Mouse (Mus musculus): ENCODE results near the gene Pamr1.

Pamr1 gene

DNA sequence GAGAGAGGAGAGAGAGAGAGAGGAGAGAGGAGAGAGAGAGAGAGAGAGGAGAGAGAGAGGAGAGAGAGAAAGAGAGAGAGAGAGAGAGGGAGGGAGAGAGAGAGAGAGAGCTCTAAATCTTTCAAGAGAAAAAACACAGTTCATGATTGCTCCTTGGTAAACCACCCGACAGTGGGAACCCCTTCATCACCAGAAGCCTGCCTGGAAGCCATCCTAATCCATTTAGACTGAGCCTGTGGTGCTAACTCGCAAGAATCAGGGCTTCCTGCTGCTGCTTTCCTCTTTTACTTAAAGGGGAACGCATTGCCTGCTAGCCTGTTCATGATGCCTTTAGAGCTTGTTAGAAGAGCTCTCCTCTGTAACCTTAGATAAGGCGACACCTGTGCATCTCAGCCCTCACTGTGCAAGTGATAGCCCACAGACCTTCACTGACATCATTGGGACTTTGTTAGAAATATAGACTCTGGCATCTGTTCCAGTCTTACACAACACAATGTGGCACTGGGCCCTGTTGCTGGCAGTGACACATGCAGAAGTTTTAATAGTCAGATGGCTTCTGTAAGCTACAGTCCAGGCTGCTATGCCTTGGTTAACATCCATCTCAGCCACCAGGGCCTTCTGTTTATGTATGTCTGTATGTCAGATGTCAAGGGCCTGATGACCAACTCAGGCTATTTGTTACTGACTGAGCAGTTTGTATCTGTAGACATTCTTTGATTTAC lies 8.2 kb upstream of the Pamr1 start:
- no peak overlapping the region for H3K4me3 ChIP-seq (replicated peaks; ENCODE audit: low read length)
- peaks cover 10% of the 10 kb centered on the region for H3K4me1 ChIP-seq (replicated peaks; ENCODE audit: low read depth, low read length)
- TF ChIP-seq CTCF (conservative IDR thresholded peaks at IDR 0.05; ENCODE audit: low read length) (no peak), NANOG (IDR thresholded peaks at IDR 0.05; ENCODE audit: borderline replicate concordance, low read length) (no peak), POU5F1 (IDR thresholded peaks at IDR 0.05; ENCODE audit: borderline replicate concordance, low read length) (no peak)
- no peaks in the 10 kb centered on the region for H3K36me3 ChIP-seq (ENCODE audit: insufficient read depth, low read length)
- H3K9me3 ChIP-seq (ENCODE audit: low read length), result peaks cover 7% of the 10 kb centered on the region; the same call in 1 of the 2 replicates
- H3K27me3 ChIP-seq (ENCODE audit: insufficient read depth, low read length), result no peaks in the 10 kb centered on the region

DNA sequence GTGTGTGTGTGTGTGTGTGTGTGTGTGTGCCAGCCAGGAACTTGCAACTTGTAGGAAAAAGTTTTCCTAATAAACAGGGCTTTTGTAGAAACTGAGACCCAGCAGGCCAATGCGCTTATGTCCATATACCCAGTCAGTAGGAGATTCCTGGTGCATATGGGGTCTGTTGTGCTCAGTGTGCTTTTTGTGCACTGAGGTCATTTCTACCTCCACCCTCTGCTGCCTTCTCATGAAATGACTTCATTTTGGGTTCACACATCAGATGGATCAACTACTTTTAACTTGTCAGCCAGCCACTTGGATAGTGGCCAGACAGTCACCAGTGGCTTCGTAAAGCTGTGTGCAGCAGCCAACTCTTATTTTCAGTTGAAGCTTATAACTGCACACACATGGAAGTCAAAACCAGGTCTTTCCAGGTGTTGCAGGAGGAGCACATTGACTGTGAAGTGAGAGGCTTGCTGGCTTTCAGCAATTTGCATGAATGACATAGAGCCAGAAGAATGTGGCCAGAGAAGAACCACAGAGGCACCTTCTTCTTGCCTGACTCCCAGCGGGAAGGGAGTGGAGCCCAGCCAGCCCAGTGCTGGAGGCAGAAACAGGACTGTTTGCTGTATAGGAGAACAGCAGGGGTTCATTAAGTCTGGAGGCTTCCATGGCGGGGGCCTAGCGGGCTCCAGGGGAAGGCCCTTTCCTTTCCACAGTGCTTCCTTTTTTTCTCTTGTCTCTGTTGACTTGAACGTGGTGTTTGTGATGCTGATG lies 5.7 kb upstream of the Pamr1 start:
- peaks cover 3% of the 10 kb centered on the region for H3K27me3 ChIP-seq (ENCODE audit: insufficient read depth, low read length)
- no peaks in the 10 kb centered on the region for H3K36me3 ChIP-seq (ENCODE audit: insufficient read depth, low read length)
- H3K4me1 ChIP-seq (replicated peaks; ENCODE audit: low read depth, low read length), result peaks cover 10% of the 10 kb centered on the region
- TF ChIP-seq NANOG (IDR thresholded peaks at IDR 0.05; ENCODE audit: borderline replicate concordance, low read length), result no peak
- no peak for TF ChIP-seq POU5F1 (IDR thresholded peaks at IDR 0.05; ENCODE audit: borderline replicate concordance, low read length)
- TF ChIP-seq CTCF (conservative IDR thresholded peaks at IDR 0.05; ENCODE audit: low read length), result no peak
- H3K4me3 ChIP-seq (replicated peaks; ENCODE audit: low read length), result no peak overlapping the region
- peaks cover 17% of the 10 kb centered on the region for H3K9me3 ChIP-seq (ENCODE audit: low read length)

DNA sequence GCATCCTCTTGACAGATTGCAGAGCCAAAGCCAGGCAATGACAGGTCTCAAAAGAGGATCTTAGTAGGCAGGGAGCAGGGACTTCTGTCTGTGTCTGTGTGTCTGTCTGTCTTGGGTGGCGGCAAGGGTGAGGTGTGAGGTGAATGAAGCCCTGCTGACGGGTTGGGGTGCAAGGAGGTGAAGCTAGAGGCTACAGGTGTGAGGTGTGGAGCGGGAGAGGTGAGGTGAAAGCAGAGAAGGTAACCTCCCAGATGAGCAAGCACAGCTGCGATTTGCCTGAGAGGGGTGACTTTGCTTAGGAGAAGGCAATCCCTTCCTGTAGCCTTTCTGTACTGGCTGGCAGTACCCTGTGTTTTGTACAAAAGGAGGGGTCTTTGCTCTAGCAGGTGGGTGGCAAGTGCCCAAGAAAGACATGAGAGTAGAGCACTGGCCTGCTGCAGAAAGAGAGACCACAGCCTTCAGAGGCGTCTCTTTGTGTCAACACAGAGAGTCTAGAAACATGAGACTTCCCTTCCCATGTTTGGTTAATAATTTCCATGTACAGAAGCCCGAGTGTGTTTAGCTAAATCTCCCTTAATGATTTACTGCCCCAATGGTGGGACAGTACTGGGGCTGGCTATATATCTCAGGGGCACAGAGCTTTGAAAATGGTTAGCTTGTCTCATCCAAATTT lies 1.2 kb downstream of the Pamr1 start:
- Histone ChIP-seq H3K27me3 (ENCODE audit: insufficient read depth, low read length) (peaks cover 30% of the 10 kb centered on the region), H3K4me3 (replicated peaks; ENCODE audit: low read length) (no peak overlapping the region), H3K36me3 (ENCODE audit: insufficient read depth, low read length) (no peaks in the 10 kb centered on the region), H3K9me3 (ENCODE audit: low read length) (peaks cover 35% of the 10 kb centered on the region), H3K4me1 (replicated peaks; ENCODE audit: low read depth, low read length) (peaks cover 8% of the 10 kb centered on the region)
- TF ChIP-seq NANOG (IDR thresholded peaks at IDR 0.05; ENCODE audit: borderline replicate concordance, low read length) (no peak), CTCF (conservative IDR thresholded peaks at IDR 0.05; ENCODE audit: low read length) (no peak), POU5F1 (IDR thresholded peaks at IDR 0.05; ENCODE audit: borderline replicate concordance, low read length) (no peak)

DNA sequence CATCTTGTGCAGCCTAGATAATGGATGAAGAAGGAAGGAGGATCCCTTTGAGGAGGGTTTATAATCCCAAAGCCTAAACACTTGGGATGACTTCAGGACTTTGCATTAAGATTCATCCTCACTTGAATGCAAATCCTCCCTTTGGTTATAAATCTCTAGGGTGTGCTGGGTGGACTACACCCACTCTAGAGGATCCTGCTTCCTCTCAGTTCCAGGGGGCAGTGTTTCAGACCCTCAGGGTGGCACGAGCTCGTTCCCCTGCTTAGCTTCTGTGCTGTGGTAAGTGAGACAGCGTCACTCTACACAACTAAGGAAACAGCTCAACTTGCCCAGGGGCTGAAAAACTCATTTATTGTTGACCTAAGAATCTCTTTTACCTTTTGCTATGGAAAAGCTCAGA lies 1.8 kb downstream of the Pamr1 start:
- Histone ChIP-seq H3K9me3 (ENCODE audit: low read length) (peaks cover 31% of the 10 kb centered on the region), H3K36me3 (ENCODE audit: insufficient read depth, low read length) (no peaks in the 10 kb centered on the region), H3K4me1 (replicated peaks; ENCODE audit: low read depth, low read length) (peaks cover 8% of the 10 kb centered on the region), H3K4me3 (replicated peaks; ENCODE audit: low read length) (no peak overlapping the region), H3K27me3 (ENCODE audit: insufficient read depth, low read length) (peaks cover 30% of the 10 kb centered on the region)
- TF ChIP-seq CTCF (conservative IDR thresholded peaks at IDR 0.05; ENCODE audit: low read length), result no peak
- no peak for TF ChIP-seq POU5F1 (IDR thresholded peaks at IDR 0.05; ENCODE audit: borderline replicate concordance, low read length)
- no peak for TF ChIP-seq NANOG (IDR thresholded peaks at IDR 0.05; ENCODE audit: borderline replicate concordance, low read length)

DNA sequence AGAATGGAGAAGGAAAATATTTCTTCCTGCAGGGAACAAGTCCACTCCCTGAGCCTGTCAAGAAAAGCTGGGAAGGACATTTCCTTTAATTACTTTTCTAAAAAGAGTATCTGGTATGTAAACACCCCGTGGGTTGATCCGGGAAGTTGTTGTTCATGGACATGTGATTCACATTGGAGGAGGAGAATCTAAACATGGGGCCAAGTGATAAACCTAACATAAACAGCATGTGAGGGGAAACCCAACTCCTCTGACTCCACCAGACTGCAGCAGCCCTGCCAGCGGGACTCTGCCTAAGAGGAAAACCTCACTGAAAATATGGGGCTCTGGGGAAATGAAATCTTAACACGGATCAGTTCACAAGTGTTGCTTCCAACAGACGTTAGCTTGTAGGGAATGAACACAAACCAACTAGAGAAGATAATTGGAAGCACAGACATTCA lies 2.3 kb downstream of the Pamr1 start:
- Histone ChIP-seq H3K9me3 (ENCODE audit: low read length) (peaks cover 27% of the 10 kb centered on the region), H3K4me1 (replicated peaks; ENCODE audit: low read depth, low read length) (peaks cover 8% of the 10 kb centered on the region), H3K36me3 (ENCODE audit: insufficient read depth, low read length) (no peaks in the 10 kb centered on the region), H3K27me3 (ENCODE audit: insufficient read depth, low read length) (peaks cover 30% of the 10 kb centered on the region), H3K4me3 (replicated peaks; ENCODE audit: low read length) (no peak overlapping the region)
- no peak for TF ChIP-seq POU5F1 (IDR thresholded peaks at IDR 0.05; ENCODE audit: borderline replicate concordance, low read length)
- TF ChIP-seq CTCF (conservative IDR thresholded peaks at IDR 0.05; ENCODE audit: low read length), result no peak
- no peak for TF ChIP-seq NANOG (IDR thresholded peaks at IDR 0.05; ENCODE audit: borderline replicate concordance, low read length)

DNA sequence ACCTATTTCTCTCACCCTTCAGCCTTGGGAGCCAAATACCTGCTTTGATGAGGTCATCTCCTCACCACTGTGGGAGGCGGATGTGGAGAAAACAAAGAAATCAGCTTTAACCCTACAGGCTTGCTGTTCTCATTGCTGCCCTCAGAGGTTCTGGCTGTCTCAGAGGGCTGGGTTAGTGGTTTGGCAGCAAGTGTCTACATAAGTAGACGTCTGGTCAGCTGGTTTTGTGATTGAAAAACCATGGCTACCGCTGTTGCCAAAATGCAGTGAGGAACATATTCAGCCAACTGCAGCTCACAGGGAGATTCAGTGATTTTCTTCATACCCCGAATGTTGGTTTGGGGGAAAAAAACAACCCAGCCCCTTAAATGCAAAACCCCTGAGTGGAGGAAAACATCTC lies 7.3 kb downstream of the Pamr1 start:
- Histone ChIP-seq H3K36me3 (ENCODE audit: insufficient read depth, low read length) (no peaks in the 10 kb centered on the region), H3K27me3 (ENCODE audit: insufficient read depth, low read length) (0 out of 2 replicates have a peak, but pooled peaks cover under 1% of the 10 kb centered on the region), H3K9me3 (ENCODE audit: low read length) (no peaks in the 10 kb centered on the region), H3K4me1 (replicated peaks; ENCODE audit: low read depth, low read length) (no peaks in the 10 kb centered on the region), H3K4me3 (replicated peaks; ENCODE audit: low read length) (no peak overlapping the region)
- TF ChIP-seq POU5F1 (IDR thresholded peaks at IDR 0.05; ENCODE audit: borderline replicate concordance, low read length) (no peak), CTCF (conservative IDR thresholded peaks at IDR 0.05; ENCODE audit: low read length) (no peak), NANOG (IDR thresholded peaks at IDR 0.05; ENCODE audit: borderline replicate concordance, low read length) (no peak)

DNA sequence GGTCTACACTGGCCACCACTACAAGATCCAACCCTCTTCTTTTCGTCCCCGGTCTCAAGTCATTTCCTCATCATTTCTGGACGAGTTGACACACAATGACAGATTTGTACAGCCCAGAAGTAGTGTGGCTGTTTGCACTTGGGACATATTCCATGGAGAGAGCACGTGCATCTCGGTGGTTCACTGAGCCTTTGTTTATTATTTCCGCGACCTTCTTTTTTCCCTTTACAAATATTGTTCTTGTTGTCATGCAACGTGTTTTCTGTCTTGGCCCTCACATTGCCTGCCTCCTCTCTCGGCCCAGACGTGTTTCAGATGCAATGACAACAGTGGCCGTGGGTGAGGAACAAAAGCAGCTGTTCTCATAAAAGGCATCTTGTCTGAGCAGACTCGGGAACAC lies 9.2 kb downstream of the Pamr1 start:
- no peaks in the 10 kb centered on the region for H3K4me1 ChIP-seq (replicated peaks; ENCODE audit: low read depth, low read length)
- H3K36me3 ChIP-seq (ENCODE audit: insufficient read depth, low read length), result no peaks in the 10 kb centered on the region
- no peak overlapping the region for H3K4me3 ChIP-seq (replicated peaks; ENCODE audit: low read length)
- no peak for TF ChIP-seq NANOG (IDR thresholded peaks at IDR 0.05; ENCODE audit: borderline replicate concordance, low read length)
- no peak for TF ChIP-seq POU5F1 (IDR thresholded peaks at IDR 0.05; ENCODE audit: borderline replicate concordance, low read length)
- no peak for TF ChIP-seq CTCF (conservative IDR thresholded peaks at IDR 0.05; ENCODE audit: low read length)
- no peaks in the 10 kb centered on the region for H3K9me3 ChIP-seq (ENCODE audit: low read length)
- H3K27me3 ChIP-seq (ENCODE audit: insufficient read depth, low read length), result no peaks in the 10 kb centered on the region

DNA sequence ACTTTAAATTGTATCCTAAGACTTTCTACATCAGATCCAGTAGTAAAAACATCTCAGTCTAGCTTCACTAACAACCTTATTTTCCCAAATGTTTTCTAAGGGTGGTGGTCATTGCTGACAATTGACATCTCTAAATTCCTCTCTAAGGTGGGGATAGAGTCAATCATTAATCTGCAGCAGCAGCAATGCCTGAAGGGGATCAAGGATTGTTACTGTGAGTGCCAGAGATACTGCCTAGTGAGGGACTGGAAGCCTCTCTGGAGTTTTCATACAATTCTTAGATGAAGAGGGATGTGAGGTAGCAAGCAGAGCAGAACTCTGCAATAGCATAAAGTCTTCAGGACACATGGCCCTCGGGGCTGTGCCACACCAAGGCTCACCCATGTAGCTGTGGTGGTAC lies 14.0 kb downstream of the Pamr1 start:
- no peaks in the 10 kb centered on the region for H3K27me3 ChIP-seq (ENCODE audit: insufficient read depth, low read length)
- TF ChIP-seq CTCF (conservative IDR thresholded peaks at IDR 0.05; ENCODE audit: low read length), result no peak
- TF ChIP-seq NANOG (IDR thresholded peaks at IDR 0.05; ENCODE audit: borderline replicate concordance, low read length), result no peak
- TF ChIP-seq POU5F1 (IDR thresholded peaks at IDR 0.05; ENCODE audit: borderline replicate concordance, low read length), result no peak
- H3K9me3 ChIP-seq (ENCODE audit: low read length), result peaks cover 4% of the 10 kb centered on the region
- H3K4me1 ChIP-seq (replicated peaks; ENCODE audit: low read depth, low read length), result no peaks in the 10 kb centered on the region
- no peaks in the 10 kb centered on the region for H3K36me3 ChIP-seq (ENCODE audit: insufficient read depth, low read length)
- no peak overlapping the region for H3K4me3 ChIP-seq (replicated peaks; ENCODE audit: low read length)
